Mouse (Mus musculus) T-helper 1 cell (primary cell): ENCODE measurements at regions not wholly inside any gene's neighbourhood (a gene's known extent, or its start where the extent isn't known, plus 50 kb on each side); places are given as distances from the start of the nearest gene placed in this dataset.

Source experiments
- in situ Hi-C: fragments of 300-600 bp; cut with MboI, MseI; formaldehyde crosslinking; loops from one replicate; pipeline ENCODE4 v1.15.1; 2025; ENCODE audit warnings: high pct_unique_total_duplicates

DNA sequence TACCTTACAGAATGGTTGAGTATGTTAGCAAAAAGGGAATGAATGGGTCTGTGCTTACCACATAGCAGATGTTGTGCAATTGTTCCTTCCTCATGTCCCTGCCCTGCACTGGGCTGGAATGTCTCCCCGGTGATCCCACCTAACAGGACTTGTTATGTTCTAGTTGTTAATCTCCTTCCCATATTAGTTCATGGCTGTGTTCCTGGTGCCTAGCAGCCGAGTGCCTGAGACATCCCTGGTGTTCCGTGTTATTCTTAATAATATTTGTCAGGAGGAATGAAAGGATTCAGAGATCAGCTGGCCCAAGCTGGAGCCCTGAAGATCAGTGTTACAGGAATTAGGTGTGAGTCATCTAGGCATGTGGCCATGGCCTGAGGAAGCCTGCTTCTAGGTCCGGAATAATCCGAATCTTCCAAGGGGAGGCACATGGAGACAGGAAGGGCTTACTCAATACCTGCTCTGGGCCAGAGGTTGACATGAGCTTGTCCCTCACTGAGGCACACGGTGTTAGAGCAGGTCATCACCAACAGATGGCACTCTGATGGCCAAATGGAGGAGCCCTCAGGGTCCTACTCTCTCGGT is 171.2 kb downstream of the 4933412E24Rik start:
- in situ Hi-C loops: loop anchor here (10.0 kb wide), 1 partner anchor 870 kb away; no protein-coding TSS in a partner anchor

DNA sequence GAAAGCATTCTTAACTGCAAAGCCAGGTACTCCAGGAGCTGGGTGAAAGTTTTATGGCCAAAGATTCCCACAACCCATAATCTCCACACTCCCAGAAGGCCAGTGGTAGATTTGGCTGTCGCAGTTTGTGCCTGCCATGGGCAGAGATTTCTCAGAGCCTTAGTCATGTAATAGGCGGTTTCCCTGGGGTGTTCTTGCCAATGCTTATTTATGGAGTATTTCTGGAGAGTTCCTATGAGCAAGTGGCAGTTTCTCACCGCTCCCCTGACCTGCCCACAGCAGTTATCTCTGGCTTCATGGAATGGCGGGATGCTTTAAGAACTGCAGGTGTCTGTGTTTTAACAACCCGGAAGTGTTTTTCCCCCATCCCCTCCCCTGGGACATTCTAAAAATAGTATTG is 179.8 kb downstream of the 4933412E24Rik start:
- in situ Hi-C loops: no loop called here

DNA sequence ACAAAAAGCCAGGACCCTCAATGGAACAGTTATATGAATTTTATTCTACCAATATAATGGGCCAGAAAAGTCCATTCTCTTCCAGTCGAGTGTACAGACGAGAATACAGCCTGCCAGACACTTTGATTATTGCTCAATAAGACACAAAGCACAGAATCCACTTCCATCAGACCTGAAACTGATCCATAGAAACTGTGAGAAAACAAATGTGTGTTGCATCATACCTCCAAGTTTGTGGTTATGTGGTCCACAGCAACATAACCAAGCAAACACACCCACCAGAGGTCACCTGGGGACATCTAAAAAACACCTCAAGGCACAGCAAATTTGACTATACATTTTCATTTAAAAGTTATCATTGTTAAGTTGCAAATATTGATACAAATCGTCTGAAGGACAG is 183.2 kb downstream of the 4933412E24Rik start:
- in situ Hi-C loops: no loop called here

DNA sequence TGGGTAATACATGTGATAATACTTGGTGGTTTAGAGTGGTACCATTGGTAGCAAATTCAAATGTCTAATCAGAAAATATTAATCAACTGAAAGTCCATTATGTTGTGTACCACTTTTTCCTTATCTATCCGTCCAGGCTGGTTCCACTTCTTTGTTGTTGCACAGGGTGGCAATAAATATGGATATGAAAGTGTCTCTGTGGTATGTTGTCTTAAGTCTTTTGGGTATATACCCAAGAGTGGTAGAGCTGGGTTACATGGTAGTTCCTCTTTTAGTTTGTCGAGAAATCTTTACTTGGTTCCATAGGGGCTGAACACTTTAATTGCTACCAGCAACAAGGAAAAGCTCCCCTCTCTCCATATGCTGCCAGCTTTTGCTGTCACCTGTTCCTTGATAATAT is 184.9 kb downstream of the 4933412E24Rik start:
- in situ Hi-C loops: no loop called here

DNA sequence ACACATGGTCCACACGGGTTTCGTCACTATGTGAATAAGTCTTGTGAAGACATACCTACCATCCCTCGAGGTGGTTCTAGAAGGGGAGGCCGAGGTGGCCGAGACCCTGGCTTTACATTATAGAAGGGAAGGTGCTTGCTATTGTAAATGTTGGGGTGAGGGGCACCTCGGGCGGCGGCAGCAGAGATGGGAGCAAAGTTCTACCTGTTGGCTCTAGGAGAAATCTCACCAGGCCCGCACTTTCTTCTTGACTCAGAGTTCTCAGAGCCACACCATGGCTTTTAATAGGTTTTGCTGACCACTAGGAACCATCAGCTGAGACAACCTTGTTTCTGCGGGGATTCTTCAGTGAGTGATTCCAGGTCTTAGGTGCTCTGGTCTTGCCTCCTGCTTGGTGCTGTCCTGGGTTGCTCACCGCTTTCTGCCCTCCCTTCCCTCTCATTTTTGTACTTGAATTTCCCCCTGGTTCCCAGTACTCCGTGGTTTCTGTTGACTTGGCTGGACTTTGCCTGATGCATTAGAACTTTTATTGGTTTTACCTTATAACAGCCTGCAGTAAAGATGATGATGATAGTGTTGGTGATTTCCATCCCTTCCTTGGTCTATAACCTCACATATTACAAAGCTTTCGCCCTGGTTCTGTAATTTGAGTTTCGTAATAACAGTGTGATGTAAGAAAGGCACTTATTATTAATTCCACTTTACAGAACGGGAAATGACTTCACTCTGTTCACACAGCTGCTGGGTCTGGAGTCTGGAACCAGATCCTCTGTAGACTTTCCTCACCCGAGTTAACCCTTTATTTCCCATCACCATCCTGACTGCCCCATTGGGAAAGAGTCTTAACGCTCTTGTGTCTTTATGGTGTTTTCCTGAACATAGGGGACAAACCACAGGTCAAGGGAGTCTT is 185.6 kb downstream of the 4933412E24Rik start:
- in situ Hi-C loops: no loop called here

DNA sequence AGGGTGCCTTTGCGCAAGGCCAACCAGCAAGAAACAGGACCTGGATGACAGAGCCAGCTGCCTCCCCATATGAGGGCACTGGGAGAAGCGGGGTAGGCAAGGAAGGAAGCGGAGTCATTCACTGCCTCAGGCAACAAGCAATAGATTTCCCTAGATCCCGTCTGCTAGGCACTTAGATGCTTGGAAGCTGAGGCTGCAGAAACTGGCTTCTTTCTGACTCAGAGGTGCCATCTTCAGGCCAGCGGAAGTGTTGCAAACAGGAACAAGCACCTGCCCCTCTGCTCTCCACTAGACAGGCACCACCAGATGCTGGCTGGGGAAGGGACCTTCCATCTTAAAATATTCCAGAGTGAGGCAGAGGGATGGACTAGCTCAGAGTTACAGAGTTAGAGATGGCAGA is 188.0 kb downstream of the 4933412E24Rik start:
- in situ Hi-C loops: loop anchor here (5.0 kb wide), 1 partner anchor 176 kb away; no protein-coding TSS in a partner anchor

DNA sequence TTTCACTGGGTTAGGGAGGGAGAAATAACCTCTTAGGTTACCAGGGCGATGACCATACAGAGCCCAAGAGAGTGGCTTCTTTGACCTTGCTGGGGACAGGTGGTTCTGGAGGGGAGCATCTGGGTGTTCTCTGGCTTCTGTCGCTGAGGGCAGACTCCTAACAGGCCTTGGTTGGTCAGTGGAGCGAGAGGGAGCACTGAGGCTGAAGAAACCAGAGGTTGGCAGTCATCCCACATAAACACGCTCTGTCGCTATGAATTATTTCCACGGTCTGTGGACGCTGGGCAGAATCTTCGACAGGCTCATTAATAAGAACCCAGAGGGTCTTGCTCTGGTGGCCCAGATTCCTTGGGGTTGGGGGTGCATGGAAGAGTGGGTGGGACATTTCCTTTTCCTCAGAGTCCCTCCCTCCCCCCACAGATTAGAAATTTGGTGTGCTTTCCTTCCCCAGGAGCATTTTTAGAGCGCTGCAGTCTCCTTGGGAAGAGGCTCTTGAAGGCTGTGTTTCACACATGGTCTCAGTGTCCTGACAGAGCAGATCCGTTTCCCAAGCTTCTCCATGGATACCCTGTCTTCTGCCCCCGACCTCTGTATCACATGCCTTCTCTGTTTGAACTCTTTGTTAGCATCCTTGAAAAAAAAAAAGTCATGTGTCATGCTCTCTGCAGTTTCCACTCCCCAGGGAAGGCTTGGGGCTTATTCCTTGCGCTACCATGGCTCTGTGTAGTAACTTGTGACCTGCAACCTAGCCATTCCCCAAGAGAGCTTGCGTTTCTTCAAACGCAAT is 190.1 kb downstream of the 4933412E24Rik start:
- in situ Hi-C loops: loop anchor here (5.0 kb wide), 1 partner anchor 174 kb away; no protein-coding TSS in a partner anchor

DNA sequence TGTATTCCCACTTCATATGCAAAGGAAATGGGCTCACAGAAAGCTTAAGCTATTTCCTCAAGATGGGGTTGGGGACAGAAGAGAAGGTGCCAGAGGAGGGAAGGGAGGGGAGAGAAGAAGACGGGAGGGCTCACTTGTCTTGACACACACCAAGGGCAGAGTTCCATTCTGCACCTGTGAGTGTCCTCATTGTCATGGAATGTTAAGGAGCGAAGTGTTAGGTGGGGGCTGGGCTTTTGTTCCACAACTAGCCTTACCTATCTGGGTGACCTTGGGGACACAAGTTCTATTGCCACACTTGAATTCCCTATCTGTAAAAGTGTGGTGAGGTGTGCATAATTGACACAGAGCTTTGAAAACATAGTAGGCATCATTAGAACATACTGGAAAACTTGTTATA is 192.5 kb downstream of the 4933412E24Rik start:
- in situ Hi-C loops: no loop called here

DNA sequence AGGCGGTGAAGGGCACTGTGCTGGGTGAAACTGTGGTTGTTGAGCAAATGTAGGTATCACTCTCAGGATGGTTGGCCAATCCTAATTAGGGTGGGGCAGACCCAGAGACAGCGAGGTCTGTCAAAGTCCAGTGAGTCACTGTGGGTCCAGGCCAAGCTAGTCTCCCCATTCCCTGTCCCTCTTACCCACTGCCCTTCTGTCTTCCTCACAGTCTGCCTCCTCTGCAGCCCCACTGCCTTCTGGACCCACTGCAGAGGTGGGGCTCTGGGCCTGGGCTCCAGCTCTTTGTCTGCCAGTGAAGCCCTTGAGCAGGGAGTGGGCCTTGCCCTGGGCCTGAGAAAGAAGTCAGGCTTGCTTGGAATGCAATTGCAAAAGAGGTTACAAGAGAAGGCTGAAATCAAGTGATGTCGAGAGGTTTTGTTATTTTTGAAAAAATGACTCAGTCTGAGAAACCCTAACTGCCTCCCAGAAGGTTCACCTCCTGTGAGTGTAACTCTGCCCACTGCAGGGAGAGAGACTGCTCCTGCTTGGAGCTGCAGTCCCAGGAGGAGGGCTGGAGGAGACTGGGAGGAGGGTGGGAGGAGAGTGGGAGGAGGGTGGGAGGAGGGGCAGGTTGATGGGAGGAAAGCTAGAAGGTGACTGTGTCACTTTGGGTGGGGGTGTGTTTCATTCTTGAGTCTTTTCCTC is 193.3 kb downstream of the 4933412E24Rik start:
- in situ Hi-C loops: no loop called here

DNA sequence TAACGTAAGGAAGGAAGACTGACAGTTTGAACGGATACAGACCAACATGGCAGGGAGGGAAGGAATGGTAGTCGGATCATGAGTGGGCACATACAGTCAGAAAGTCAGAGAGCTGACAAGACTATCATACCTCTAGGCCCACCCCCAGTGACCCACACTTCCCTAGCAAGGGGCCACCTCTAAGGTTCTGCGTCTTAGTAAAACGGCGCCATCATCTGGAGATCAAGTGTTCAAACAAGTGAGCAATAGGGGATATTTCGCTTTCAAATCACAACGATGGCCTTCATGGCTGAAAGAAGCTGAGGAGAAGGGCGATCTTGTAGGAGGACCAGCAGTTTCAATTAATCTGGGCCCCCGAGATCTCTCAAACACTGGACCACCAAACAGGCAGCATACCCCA is 196.1 kb downstream of the 4933412E24Rik start:
- in situ Hi-C loops: no loop called here

DNA sequence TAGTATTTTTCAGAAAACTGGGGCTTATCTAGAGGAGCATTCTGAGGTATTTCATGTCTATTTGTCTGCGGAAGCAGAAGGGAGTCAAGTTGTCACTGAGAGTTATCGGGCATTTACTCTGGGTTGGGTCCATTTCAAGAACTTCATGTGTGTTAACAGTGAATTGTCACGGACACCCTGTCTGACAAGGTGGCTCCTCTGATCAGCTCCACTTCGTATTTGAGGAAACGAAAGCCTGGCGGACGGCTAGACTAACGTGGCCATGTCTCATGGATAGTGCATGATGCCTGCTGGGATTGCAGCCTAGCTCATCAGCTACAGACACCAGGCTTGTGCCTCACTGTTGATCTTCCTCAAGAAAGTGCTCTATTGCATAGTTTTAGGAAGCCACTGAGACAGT is 200.4 kb downstream of the 4933412E24Rik start:
- in situ Hi-C loops: loop anchor here (5.0 kb wide), 1 partner anchor 419 kb away; no protein-coding TSS in a partner anchor

DNA sequence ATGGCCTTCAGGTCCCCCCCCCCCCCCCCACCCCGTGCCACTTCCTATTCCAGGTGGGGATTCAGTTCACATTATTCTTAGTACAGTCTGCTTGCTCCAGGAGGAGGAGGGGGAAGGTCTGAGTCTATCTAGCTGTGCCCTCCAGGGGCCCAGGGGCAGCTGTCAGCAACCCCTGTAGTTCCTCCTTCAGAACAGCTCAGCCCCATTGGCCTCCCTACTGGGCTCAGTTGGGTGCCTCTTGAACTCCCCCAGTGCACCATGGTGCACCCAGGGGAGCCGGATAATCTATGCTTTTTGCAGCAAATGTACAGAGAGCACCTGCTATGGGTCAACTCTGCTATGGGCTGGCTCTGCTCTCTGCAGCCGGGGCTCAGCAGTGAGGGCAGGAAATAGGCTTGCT is 204.8 kb downstream of the 4933412E24Rik start:
- in situ Hi-C loops: no loop called here

DNA sequence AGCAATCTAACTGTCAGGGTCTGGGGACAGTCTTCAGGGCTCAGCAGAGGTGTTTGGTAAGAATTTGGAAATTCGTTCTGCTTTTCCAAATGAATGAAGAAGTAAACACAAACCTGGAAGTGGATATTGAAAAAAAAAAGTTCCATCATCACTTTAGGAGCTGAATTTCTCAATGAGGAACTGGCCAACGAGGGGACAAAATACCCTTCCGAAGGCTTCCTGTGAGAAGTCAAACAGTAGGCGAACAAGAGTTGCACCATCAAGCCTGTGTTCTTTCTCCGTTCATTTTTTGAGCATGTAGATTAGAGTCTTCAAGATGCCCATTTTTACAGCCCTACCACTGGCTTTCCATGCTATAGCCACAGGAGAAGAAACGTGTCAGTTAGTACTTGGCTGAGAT is 207.1 kb downstream of the 4933412E24Rik start:
- in situ Hi-C loops: no loop called here

DNA sequence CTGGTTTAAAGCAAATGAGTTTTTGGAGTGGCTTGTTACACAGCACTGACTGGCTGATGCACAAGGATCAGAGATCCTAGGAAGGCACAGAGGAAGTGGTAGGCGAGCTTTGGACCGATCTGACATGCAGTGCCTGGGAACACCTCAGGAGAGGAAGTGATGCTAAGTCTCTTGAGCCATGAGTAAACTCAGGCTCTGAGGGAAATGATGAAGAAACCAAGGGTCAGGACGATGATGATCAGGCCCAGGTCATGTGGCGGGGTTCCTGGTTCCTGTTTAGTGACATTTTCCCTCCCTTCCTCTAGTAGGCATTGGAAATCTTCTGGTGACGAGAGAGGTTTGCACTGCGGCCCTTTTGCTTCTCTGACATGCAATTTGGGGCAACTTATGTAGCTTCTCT is 208.7 kb downstream of the 4933412E24Rik start:
- in situ Hi-C loops: no loop called here

DNA sequence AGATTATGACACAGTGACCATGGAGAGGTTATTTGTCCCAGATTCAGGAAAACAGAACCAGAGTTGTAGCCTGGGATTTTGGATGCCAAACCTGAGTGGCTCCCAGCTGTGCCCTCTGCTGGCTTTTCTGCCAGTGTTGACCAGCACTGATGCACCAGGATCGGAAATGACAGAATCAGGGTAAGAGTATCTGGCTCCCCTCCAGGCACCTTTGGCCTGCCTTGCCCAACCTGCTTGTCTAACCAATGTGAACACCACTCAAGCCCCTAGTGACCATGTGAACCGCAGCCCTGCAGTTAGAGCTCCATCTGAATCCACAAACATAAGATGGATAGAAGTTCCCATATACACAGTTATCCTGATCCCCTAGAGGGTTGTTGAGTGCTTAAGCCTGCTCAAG is 210.6 kb downstream of the 4933412E24Rik start:
- in situ Hi-C loops: no loop called here

DNA sequence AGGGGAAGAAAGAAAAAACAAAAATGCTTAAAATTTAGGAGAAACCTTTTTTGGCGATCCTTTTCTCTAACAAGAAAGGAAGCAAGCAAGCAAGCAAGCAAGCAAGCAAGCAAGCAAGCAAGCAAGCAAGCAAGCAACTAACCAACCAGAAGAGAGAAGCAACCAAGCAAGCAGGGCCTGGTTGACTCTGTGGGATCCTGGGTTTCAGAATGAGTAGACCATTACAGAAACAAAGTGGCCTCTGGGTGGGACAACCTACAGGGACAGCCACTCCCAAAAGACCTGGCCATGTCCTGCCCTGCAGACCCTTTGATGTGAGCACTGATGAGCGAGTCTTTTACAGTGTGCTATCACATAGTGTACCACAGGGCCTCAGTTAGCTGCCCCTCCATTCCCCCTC is 211.6 kb downstream of the 4933412E24Rik start:
- in situ Hi-C loops: no loop called here

DNA sequence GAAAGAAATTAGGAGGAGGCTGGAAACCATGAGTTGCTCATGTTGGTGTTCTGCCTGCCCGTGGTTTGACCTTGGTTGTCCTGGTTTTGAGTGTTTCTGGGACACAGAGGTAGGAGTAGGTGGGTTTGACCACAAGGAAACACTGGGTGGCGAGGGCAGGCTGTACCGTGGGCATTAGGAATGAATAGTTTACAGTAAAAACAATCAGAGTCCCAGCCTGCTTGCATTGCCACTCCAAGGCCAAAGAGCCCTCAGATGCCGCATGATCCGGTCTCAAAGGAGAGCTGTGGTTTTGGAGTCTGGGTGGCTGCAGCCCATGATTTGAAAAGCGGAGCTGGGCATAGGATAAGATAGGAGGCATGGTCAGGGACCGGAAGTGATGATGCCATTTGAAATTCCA is 212.0 kb downstream of the 4933412E24Rik start:
- in situ Hi-C loops: no loop called here

DNA sequence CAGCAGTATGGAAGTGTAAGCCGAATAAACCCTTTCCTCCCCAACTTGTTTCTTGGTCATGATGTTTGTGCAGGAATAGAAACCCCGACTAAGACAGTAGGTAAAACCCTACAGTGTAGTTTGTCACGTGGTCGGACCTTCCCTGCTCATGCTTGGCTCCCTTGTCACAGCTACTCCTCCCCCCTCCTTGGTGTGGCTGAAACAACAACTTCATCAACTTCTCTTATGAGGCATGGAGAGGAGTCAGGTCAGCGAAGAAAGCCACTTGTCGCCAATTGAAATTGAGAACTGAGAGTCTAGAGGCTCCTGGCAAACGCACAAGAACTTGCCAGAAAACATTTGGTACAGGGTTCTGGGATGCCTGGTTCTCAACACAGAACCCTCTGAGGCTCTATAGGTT is 214.1 kb downstream of the 4933412E24Rik start:
- in situ Hi-C loops: no loop called here

DNA sequence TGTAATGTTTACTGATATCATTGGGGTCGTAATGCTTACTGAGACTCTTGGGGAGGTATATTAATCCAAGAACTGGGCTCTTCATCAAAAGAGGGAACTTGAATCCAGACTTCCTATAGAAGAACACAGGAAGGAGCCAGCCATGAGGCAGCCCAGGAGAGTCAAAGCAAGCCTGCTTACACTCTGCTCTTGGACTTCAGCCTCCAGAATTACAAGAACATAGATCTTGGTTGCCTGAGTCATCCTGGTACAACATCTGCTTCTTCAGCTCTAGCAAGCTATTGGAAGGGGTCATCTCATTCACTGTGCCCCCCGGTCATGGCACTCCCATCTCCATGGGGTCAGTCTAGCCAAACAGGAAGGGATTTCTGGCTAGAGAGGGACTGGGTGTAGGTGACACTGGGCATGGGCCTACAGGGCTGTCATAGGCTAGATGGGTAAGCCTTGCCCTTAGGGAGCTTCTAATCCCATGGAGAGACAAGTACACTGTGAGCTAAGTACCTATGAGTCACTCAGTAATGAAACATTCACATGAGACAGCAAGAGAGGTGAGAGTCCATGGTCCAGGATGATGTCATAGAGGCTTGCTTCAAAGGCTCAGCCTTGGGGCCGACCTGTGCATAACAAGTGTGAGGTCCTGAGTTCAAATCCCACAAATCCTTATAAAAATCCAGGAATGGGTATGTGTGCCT is 217.1 kb downstream of the 4933412E24Rik start:
- in situ Hi-C loops: loop anchor here (5.0 kb wide), 1 partner anchor 77 kb away; no protein-coding TSS in a partner anchor

DNA sequence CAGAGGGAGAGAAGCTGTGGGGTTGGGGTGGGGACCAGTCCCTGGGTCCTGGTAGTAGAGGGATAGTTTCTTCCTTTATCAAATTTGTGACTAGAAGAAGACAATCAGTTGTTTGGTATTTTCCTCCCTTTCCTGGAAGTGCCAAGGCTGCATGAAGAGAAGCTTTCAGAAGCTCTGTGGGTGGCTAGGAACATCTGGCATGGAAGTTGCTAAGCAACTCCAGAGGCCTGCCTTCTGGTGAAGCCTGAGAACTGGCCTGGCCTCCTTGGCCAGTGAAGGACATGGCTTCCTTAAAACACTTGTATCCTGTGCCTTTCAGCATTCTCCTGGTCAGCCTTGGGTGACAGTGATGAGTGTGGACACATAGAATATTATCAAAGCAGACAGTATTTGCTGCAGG is 217.9 kb downstream of the 4933412E24Rik start:
- in situ Hi-C loops: loop anchor here (5.0 kb wide), 1 partner anchor 76 kb away; no protein-coding TSS in a partner anchor

DNA sequence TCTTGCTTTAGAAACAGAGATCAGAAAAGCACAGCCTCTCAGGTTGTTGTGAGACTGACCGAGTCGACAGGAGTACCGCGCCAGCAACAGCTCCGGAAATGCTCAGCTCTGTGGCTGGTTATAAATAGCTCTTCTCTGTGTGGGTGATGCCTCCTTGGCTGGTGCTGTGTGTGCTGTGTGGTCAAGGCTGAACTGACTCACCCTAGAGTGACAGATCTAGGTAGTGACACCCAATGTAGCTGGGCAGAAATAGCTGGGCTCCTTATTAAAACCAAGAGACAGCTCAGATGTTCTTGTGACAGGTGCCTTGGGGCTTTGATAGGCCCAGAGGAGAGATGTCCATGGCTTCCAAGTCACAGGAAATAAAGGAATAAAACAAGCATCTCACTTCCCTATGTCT is 220.7 kb downstream of the 4933412E24Rik start:
- in situ Hi-C loops: loop anchor here (5.0 kb wide), 1 partner anchor 73 kb away; no protein-coding TSS in a partner anchor
